Comparison of ENCODE assay signal across 9 mouse cellular contexts in the genomic region with DNA sequence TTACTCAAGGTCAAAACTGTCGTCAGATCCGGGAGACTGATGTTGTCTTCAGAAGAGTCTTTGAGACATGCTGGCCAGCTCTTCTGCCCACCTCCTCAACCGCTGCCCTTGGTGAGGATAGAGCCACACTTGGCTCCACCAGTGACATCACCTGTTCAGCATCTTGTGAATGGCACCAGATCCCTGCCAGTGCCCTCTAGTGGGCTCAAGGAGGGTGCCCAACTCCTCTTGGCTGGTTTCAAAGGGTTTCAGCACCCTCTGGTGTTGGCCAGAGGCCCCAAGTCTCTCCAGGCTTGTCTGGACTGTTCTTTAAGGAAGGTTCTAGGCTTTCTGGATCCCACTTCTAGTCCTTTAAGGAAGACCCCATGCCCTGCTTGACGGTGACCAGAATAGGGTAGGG. TPM values are rescaled to one million over a fixed set of nuclear protein-coding genes. Genes with fewer than 3 reads are reported as not detected.
DNase-seq lines count a peak whose midpoint lies in the region; ATAC-seq and TF ChIP-seq lines count a peak whose summit lies in the region.
"Had no signal": no experiment of that assay in that cellular context is flagged by ENCODE, and none has a peak within 500 bp of the region (broad histone marks: within the 10 kb centered on the region; RNA-seq: fewer than 3 reads in every experiment).

No protein-coding gene starts in this region.

- no peak overlapping the region for H3K4me3 ChIP-seq in forebrain, embryonic 16.5 days (replicated peaks; ENCODE audit: low read length)
- H3K4me3 ChIP-seq in forebrain, embryonic 10.5 days = no peak overlapping the region
- H3K4me3 ChIP-seq in small intestine, adult 2 months (ENCODE audit: low read depth, low read length) = no peak overlapping the region

- TF ChIP-seq CTCF in small intestine, adult 2 months (IDR thresholded peaks at IDR 0.05; ENCODE audit: extremely low read depth, insufficient read length, insufficient replicate concordance, low read depth, low read length) = peak; percentile 97

- H3K9ac ChIP-seq in forebrain, embryonic 16.5 days (replicated peaks; ENCODE audit: low read depth, low read length) = no peak overlapping the region

- WGBS in forebrain, embryonic 16.5 days = 41% methylated on average over 4 of the region's 4 CpGs
- 49% methylated on average over 4 of the region's 4 CpGs for WGBS in forebrain, embryonic 10.5 days
- WGBS in small intestine, adult 2 months = 48% methylated on average over 4 of the region's 4 CpGs

- no peak overlapping the region for H3K4me2 ChIP-seq in forebrain, embryonic 16.5 days (ENCODE audit: low read length)

- 0 out of 2 replicates have a peak, but pooled peaks have one; percentile 20 for ATAC-seq in forebrain, embryonic 16.5 days

- H3K27ac ChIP-seq in forebrain, embryonic 16.5 days (ENCODE audit: low read length) = no peak overlapping the region
- no peak overlapping the region for H3K27ac ChIP-seq in forebrain, embryonic 10.5 days
- no peak overlapping the region for H3K27ac ChIP-seq in small intestine, adult 2 months (ENCODE audit: insufficient read depth, low read depth, low read length)

- no peak for DNase-seq in forebrain, embryonic 10.5 days (ENCODE audit: extremely low spot score, low spot score)
- DNase-seq in right cerebral cortex, adult 2 months (ENCODE audit: low spot score in 2 of 2) = peak; percentile 46 to 52
- no peak for DNase-seq in right cerebral cortex, postnatal 4 days
- DNase-seq in embryo, embryonic 10.5 days (ENCODE audit: low spot score) = peak; percentile 53
- DNase-seq in left cerebral cortex, postnatal 14 days (ENCODE audit: low spot score in 2 of 2) = peak; percentile 52 to 54
- DNase-seq in heart, adult 8-10 months (ENCODE audit: low spot score) = no peak

- peaks cover 3% of the 10 kb centered on the region for H3K4me1 ChIP-seq in forebrain, embryonic 16.5 days (replicated peaks; ENCODE audit: control insufficient read depth, insufficient read depth, low read length)
- peaks cover 30% of the 10 kb centered on the region for H3K4me1 ChIP-seq in forebrain, embryonic 10.5 days
- no peaks in the 10 kb centered on the region for H3K4me1 ChIP-seq in small intestine, adult 2 months (ENCODE audit: control insufficient read depth, insufficient read depth, insufficient read length, low read length)

- peaks cover 40% of the 10 kb centered on the region for H3K27me3 ChIP-seq in forebrain, embryonic 16.5 days (replicated peaks; ENCODE audit: control insufficient read depth, insufficient read depth, low read length)
- H3K27me3 ChIP-seq in forebrain, embryonic 10.5 days (ENCODE audit: poor library complexity, severe bottlenecking) = peaks cover 82% of the 10 kb centered on the region
- H3K27me3 ChIP-seq in small intestine, adult 2 months (ENCODE audit: control insufficient read depth, insufficient read depth, low read length) = peaks cover 23% of the 10 kb centered on the region

- no peaks in the 10 kb centered on the region for H3K36me3 ChIP-seq in forebrain, embryonic 16.5 days (ENCODE audit: control insufficient read depth, insufficient read depth)
- no peaks in the 10 kb centered on the region for H3K36me3 ChIP-seq in forebrain, embryonic 10.5 days (replicated peaks)
- H3K36me3 ChIP-seq in small intestine, adult 2 months (ENCODE audit: control insufficient read depth, insufficient read depth, low read length) = no peaks in the 10 kb centered on the region

- intact Hi-C loops in left cerebral cortex, postnatal 14 days (cut with DNase I) = loop anchor here (2.0 kb wide), 1 partner anchor 93 kb away; no protein-coding TSS in a partner anchor

- no peaks in the 10 kb centered on the region for H3K9me3 ChIP-seq in forebrain, embryonic 16.5 days (ENCODE audit: control insufficient read depth, low read length)
- H3K9me3 ChIP-seq in forebrain, embryonic 10.5 days = no peaks in the 10 kb centered on the region

- no peak for TF ChIP-seq POLR2A in small intestine, adult 2 months (IDR thresholded peaks at IDR 0.05; ENCODE audit: low read depth, low read length)

RNA-seq across cellular contexts. Expression of gene Nkx2-3, which starts 11.8 kb away (rescaled TPM):
- polyA plus RNA-seq in forebrain, embryonic 16.5 days (2015; fragmentation: Nextera tagmentation; extraction: Ambion mirVana) = 2.2 and 2.7 TPM in 2 replicates
- 2.4 TPM in 2 replicates for polyA plus RNA-seq in forebrain, embryonic 10.5 days (2016; fragmentation: Nextera tagmentation; extraction: Ambion mirVana)
- total RNA-seq in left cerebral cortex, postnatal 14 days (2021) = not detected
- 12.3 and 24.9 TPM in 2 replicates for polyA plus RNA-seq in small intestine, adult 2 months (2012; rRNA removed)
- not detected for total RNA-seq in heart, adult 8-10 months (2022)
- total RNA-seq: left cerebral cortex, postnatal 25 days had no signal

RNA-seq across cellular contexts. Expression of gene Slc25a28, which starts 50.8 kb away (rescaled TPM):
- polyA plus RNA-seq in forebrain, embryonic 16.5 days (2015; fragmentation: Nextera tagmentation; extraction: Ambion mirVana) = 15.6 and 16.4 TPM in 2 replicates
- polyA plus RNA-seq in forebrain, embryonic 10.5 days (2016; fragmentation: Nextera tagmentation; extraction: Ambion mirVana) = 11.3 and 12.4 TPM in 2 replicates
- total RNA-seq in left cerebral cortex, postnatal 14 days (2021) = 10 to 100 TPM; 30.2 to 36.4 TPM
- polyA plus RNA-seq in small intestine, adult 2 months (2012; rRNA removed) = 41.0 and 74.2 TPM in 2 replicates
- total RNA-seq in heart, adult 8-10 months (2022) = 10 to 100 TPM; 24.8 to 29.5 (median 27.4) TPM

Comparison
In these comparisons a context has a peak if more than half of its experiments do, and no peak if none do; other contexts are left out.
1. DNase-seq: peak in right cerebral cortex, adult 2 months (2 of 2), embryo, embryonic 10.5 days (single experiment) and left cerebral cortex, postnatal 14 days (2 of 2); none in forebrain, embryonic 10.5 days (single experiment), right cerebral cortex, postnatal 4 days (single experiment) and heart, adult 8-10 months (single experiment).